Mouse (Mus musculus): ENCODE measurements around the gene Dnajb8. TPM values are rescaled to one million over a fixed set of nuclear protein-coding genes. Genes with fewer than 3 reads are reported as not detected.

The Dnajb8 gene
- total RNA-seq, 2 experiments from 2014 or later: not detected

- DNase-seq: no peak
These were observed 70.3 kb downstream of the Dnajb8 start for GRCm38 (mm10) chr6:88292274-88292909.

GRCm38 (mm10) chr6:88299491-88299890, 77.4 kb downstream of the Dnajb8 start:
- DNase-seq: no peak

GRCm38 (mm10) chr6:88301234-88301633, 79.2 kb downstream of the Dnajb8 start:
- no peak for DNase-seq

Other genes with a start within 250 kb of the Dnajb8 start
- gene H1fx, start 240.6 kb upstream of the Dnajb8 start, total RNA-seq (2021): 10 to 100 TPM; 11.1 to 11.2 TPM
- gene Rab7, start 177.0 kb upstream of the Dnajb8 start, total RNA-seq (2021): 100 to 1,000 TPM; 311 to 361 TPM
- gene Rpn1, start 137.8 kb upstream of the Dnajb8 start, total RNA-seq (2021): 100 to 1,000 TPM; 255 to 268 TPM
- gene Gata2, start 28.4 kb upstream of the Dnajb8 start, total RNA-seq (2021): 10 to 100 TPM; 21.0 to 21.1 TPM
- gene Eefsec, start 224.3 kb downstream of the Dnajb8 start, total RNA-seq (2021): 10 to 100 TPM; 13.1 to 19.4 TPM
- 10 to 100 TPM; 32.4 to 35.2 TPM for gene Ruvbl1, start 243.1 kb downstream of the Dnajb8 start, total RNA-seq (2021)